Comparison of ENCODE assay signal across 11 mouse cellular contexts in genomic region chr8:84797256-84797797, GRCm38 (mm10). TPM values are rescaled to one million over a fixed set of nuclear protein-coding genes. Genes with fewer than 3 reads are reported as not detected.
DNase-seq lines count a peak whose midpoint lies in the region; ATAC-seq lines count a peak whose summit lies in the region.
"Had no signal": no experiment of that assay in that cellular context is flagged by ENCODE, and none has a peak within 500 bp of the region (broad histone marks: within the 10 kb centered on the region; RNA-seq: fewer than 3 reads in every experiment).

No protein-coding gene starts in this region.

- H3K9me3 ChIP-seq in hindbrain, embryonic 14.5 days (ENCODE audit: control insufficient read depth, low read length), result no peaks in the 10 kb centered on the region

- H3K27me3 ChIP-seq in hindbrain, embryonic 14.5 days (ENCODE audit: control insufficient read depth, insufficient read depth, low read length), result peaks cover 83% of the 10 kb centered on the region

- peaks cover 6% of the 10 kb centered on the region; the same call in 1 of the 2 replicates for H3K36me3 ChIP-seq in hindbrain, embryonic 14.5 days (replicated peaks; ENCODE audit: control insufficient read depth, insufficient read depth)

- peak overlapping the region; percentile 44; the same call in 1 of the 2 replicates for H3K4me3 ChIP-seq in hindbrain, embryonic 14.5 days (replicated peaks; ENCODE audit: low read length)

- no peak overlapping the region for H3K9ac ChIP-seq in hindbrain, embryonic 14.5 days

- H3K4me2 ChIP-seq in hindbrain, embryonic 14.5 days (replicated peaks), result peak overlapping the region; percentile 92

- peak; percentile 37 for DNase-seq in cerebellum, adult 11 months
- no peak for DNase-seq in cerebellum, postnatal 4 days (ENCODE audit: low spot score in 2 of 2)
- peak; percentile 25 for DNase-seq in kidney, postnatal 10 days
- no peak for DNase-seq in kidney, adult 8-10 months
- DNase-seq in cerebellum, adult 9-11 months, result peak; percentile 53
- DNase-seq in hindbrain, embryonic 14.5 days (ENCODE audit: low spot score), result no peak
- DNase-seq in urinary bladder, adult 18-20 months (ENCODE audit: low spot score in 2 of 2), result no peak
- DNase-seq in natural killer cell, adult 2 months (ENCODE audit: low spot score in 2 of 2), result no peak
- DNase-seq: kidney, postnatal 14 days; lung, embryonic 14.5 days; thymus, postnatal 4 days had no signal

- 78% methylated on average over 15 of the region's 15 CpGs for WGBS in hindbrain, embryonic 14.5 days

- H3K4me1 ChIP-seq in hindbrain, embryonic 14.5 days (replicated peaks; ENCODE audit: control insufficient read depth, insufficient read depth, low read length), result peaks cover 12% of the 10 kb centered on the region

- no peak for ATAC-seq in hindbrain, embryonic 14.5 days (ENCODE audit: low FRiP score)

- peak overlapping the region; percentile 86; the same call in 1 of the 2 replicates for H3K27ac ChIP-seq in hindbrain, embryonic 14.5 days

RNA-seq across cellular contexts. Expression of gene Nfix, which starts 2.8 kb away (rescaled TPM):
- 78.8 and 82.4 TPM in 2 replicates for polyA plus RNA-seq in hindbrain, embryonic 14.5 days (2014; fragmentation: Nextera tagmentation; extraction: Ambion mirVana)

RNA-seq across cellular contexts. Expression of gene Dand5, which starts 25.3 kb away (rescaled TPM):
- polyA plus RNA-seq in hindbrain, embryonic 14.5 days (2014; fragmentation: Nextera tagmentation; extraction: Ambion mirVana), result 13.5 and 14.6 TPM in 2 replicates

RNA-seq across cellular contexts. Expression of gene Gadd45gip1, which starts 34.0 kb away (rescaled TPM):
- polyA plus RNA-seq in hindbrain, embryonic 14.5 days (2014; fragmentation: Nextera tagmentation; extraction: Ambion mirVana), result 35.0 and 37.4 TPM in 2 replicates

RNA-seq across cellular contexts. Expression of gene Rad23a, which starts 43.1 kb away (rescaled TPM):
- polyA plus RNA-seq in hindbrain, embryonic 14.5 days (2014; fragmentation: Nextera tagmentation; extraction: Ambion mirVana), result 75.7 and 81.1 TPM in 2 replicates

RNA-seq across cellular contexts. Expression of gene Calr, which starts 49.4 kb away (rescaled TPM):
- 574 and 709 TPM in 2 replicates for polyA plus RNA-seq in hindbrain, embryonic 14.5 days (2014; fragmentation: Nextera tagmentation; extraction: Ambion mirVana)

Comparison
In these comparisons a context has a peak if more than half of its experiments do, and no peak if none do; other contexts are left out.
1. DNase-seq: peak in cerebellum, adult 11 months (single experiment), kidney, postnatal 10 days (single experiment) and cerebellum, adult 9-11 months (single experiment); none in cerebellum, postnatal 4 days (0 of 2), kidney, adult 8-10 months (0 of 2), hindbrain, embryonic 14.5 days (single experiment), urinary bladder, adult 18-20 months (0 of 2) and natural killer cell, adult 2 months (0 of 2).